Mouse (Mus musculus): ENCODE measurements around the gene Atp23. TPM values are rescaled to one million over a fixed set of nuclear protein-coding genes. Genes with fewer than 3 reads are reported as not detected.

Gene Atp23
- polyA plus RNA-seq, 1 experiment from 2014 or later, result 16.7 TPM

DNA sequence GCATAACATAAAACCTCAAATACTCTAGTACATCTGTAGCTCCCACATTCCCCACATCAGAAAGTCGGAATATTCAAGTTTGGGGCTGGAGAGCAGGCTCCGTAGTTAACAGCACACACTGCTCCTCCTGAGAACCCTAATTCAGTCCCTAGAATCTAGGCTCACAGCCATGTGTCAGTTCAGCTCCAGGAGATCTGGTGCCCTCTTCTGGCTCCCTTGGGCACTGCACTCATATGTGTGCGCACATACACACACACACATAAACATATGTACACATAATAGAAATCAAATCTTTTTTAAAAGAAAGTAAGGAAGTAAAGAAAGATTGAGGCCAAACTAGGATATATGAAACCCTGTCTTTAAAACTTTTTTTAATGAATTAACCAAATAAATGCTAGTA, 19.1 kb upstream of the Atp23 start:
- Histone ChIP-seq H3K4me2 (ENCODE audit: low read depth, low read length) (no peak overlapping the region), H3K9ac (replicated peaks; ENCODE audit: low read depth, low read length) (no peak overlapping the region), H3K4me1 (ENCODE audit: control insufficient read depth, insufficient read depth, low read length) (no peaks in the 10 kb centered on the region), H3K36me3 (ENCODE audit: control insufficient read depth, insufficient read depth, low read length) (no peaks in the 10 kb centered on the region), H3K27me3 (ENCODE audit: control insufficient read depth, insufficient read depth, low read length) (no peaks in the 10 kb centered on the region), H3K4me3 (ENCODE audit: low read depth, low read length) (no peak overlapping the region), H3K9me3 (ENCODE audit: control insufficient read depth, low read length) (no peaks in the 10 kb centered on the region), H3K27ac (ENCODE audit: low read depth, low read length) (no peak overlapping the region)
- 96% methylated on average over 3 of the region's 3 CpGs for WGBS
- no peak for ATAC-seq (ENCODE audit: low read depth)

- Histone ChIP-seq H3K9me3 (ENCODE audit: control insufficient read depth, low read length) (no peaks in the 10 kb centered on the region), H3K4me3 (ENCODE audit: low read depth, low read length) (no peak overlapping the region), H3K36me3 (ENCODE audit: control insufficient read depth, insufficient read depth, low read length) (no peaks in the 10 kb centered on the region), H3K4me2 (ENCODE audit: low read depth, low read length) (no peak overlapping the region), H3K9ac (replicated peaks; ENCODE audit: low read depth, low read length) (no peak overlapping the region), H3K27me3 (ENCODE audit: control insufficient read depth, insufficient read depth, low read length) (no peaks in the 10 kb centered on the region), H3K27ac (ENCODE audit: low read depth, low read length) (no peak overlapping the region), H3K4me1 (ENCODE audit: control insufficient read depth, insufficient read depth, low read length) (no peaks in the 10 kb centered on the region)
- WGBS, result 3% methylated on average over 9 of the region's 9 CpGs
- ATAC-seq (ENCODE audit: low read depth), result peak; percentile 82
Observed at GRCm38 (mm10) chr10:126919067-126919466, 17.9 kb upstream of the Atp23 start.

GRCm38 (mm10) chr10:126914288-126914687, 13.1 kb upstream of the Atp23 start:
- Histone ChIP-seq H3K9ac (replicated peaks; ENCODE audit: low read depth, low read length) (no peak overlapping the region), H3K27ac (ENCODE audit: low read depth, low read length) (no peak overlapping the region), H3K4me2 (ENCODE audit: low read depth, low read length) (no peak overlapping the region), H3K4me1 (ENCODE audit: control insufficient read depth, insufficient read depth, low read length) (no peaks in the 10 kb centered on the region), H3K4me3 (ENCODE audit: low read depth, low read length) (no peak overlapping the region), H3K9me3 (ENCODE audit: control insufficient read depth, low read length) (no peaks in the 10 kb centered on the region), H3K36me3 (ENCODE audit: control insufficient read depth, insufficient read depth, low read length) (no peaks in the 10 kb centered on the region), H3K27me3 (ENCODE audit: control insufficient read depth, insufficient read depth, low read length) (no peaks in the 10 kb centered on the region)
- WGBS, result 98% methylated on average over 5 of the region's 5 CpGs
- ATAC-seq (ENCODE audit: low read depth), result no peak

- no peak overlapping the region for H3K4me3 ChIP-seq (ENCODE audit: low read depth, low read length)
- no peak overlapping the region for H3K4me2 ChIP-seq (ENCODE audit: low read depth, low read length)
- no peaks in the 10 kb centered on the region for H3K9me3 ChIP-seq (ENCODE audit: control insufficient read depth, low read length)
- no peak for ATAC-seq (ENCODE audit: low read depth)
- 85% methylated on average over 1 of the region's 1 CpGs for WGBS
- H3K27me3 ChIP-seq (ENCODE audit: control insufficient read depth, insufficient read depth, low read length), result no peaks in the 10 kb centered on the region
- H3K36me3 ChIP-seq (ENCODE audit: control insufficient read depth, insufficient read depth, low read length), result no peaks in the 10 kb centered on the region
- no peaks in the 10 kb centered on the region for H3K4me1 ChIP-seq (ENCODE audit: control insufficient read depth, insufficient read depth, low read length)
- H3K27ac ChIP-seq (ENCODE audit: low read depth, low read length), result no peak overlapping the region
- H3K9ac ChIP-seq (replicated peaks; ENCODE audit: low read depth, low read length), result no peak overlapping the region
Observed at GRCm38 (mm10) chr10:126911479-126911878, 10.3 kb upstream of the Atp23 start.

DNA sequence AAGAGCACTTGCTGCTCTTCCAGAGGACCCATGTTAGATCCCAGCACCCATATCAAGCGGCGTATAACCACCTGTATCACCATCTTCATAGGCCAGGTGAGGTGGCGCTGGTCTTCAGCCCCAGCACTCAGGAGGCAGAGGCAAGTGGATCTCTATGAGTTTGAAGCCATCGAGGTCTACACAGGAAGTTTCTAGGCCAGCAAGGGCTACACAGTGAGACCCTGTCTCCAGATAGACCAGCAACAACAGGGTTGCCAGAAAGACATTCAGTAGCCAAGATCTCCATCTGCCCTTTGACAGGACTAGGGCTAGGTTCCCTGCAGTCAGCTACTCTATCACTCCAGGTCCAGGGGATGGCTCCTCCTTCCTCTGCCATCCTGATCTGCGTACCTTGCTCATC, 5.7 kb upstream of the Atp23 start:
- Histone ChIP-seq H3K27ac (ENCODE audit: low read depth, low read length) (no peak overlapping the region), H3K36me3 (ENCODE audit: control insufficient read depth, insufficient read depth, low read length) (no peaks in the 10 kb centered on the region), H3K4me3 (ENCODE audit: low read depth, low read length) (no peak overlapping the region), H3K9ac (replicated peaks; ENCODE audit: low read depth, low read length) (no peak overlapping the region), H3K4me2 (ENCODE audit: low read depth, low read length) (no peak overlapping the region), H3K9me3 (ENCODE audit: control insufficient read depth, low read length) (no peaks in the 10 kb centered on the region), H3K4me1 (ENCODE audit: control insufficient read depth, insufficient read depth, low read length) (no peaks in the 10 kb centered on the region), H3K27me3 (ENCODE audit: control insufficient read depth, insufficient read depth, low read length) (no peaks in the 10 kb centered on the region)
- no peak for ATAC-seq (ENCODE audit: low read depth)
- 91% methylated on average over 5 of the region's 5 CpGs for WGBS

- ATAC-seq (ENCODE audit: low read depth), result peak; percentile 82
- H3K27me3 ChIP-seq (ENCODE audit: control insufficient read depth, insufficient read depth, low read length), result no peaks in the 10 kb centered on the region
- H3K36me3 ChIP-seq (ENCODE audit: control insufficient read depth, insufficient read depth, low read length), result no peaks in the 10 kb centered on the region
- peak overlapping the region; percentile 42 for H3K4me3 ChIP-seq (ENCODE audit: low read depth, low read length)
- peak overlapping the region; percentile 83 for H3K4me2 ChIP-seq (ENCODE audit: low read depth, low read length)
- peak overlapping the region; percentile 75 for H3K27ac ChIP-seq (ENCODE audit: low read depth, low read length)
- H3K4me1 ChIP-seq (ENCODE audit: control insufficient read depth, insufficient read depth, low read length), result peaks cover under 1% of the 10 kb centered on the region; the same call in 1 of the 2 replicates
- no peaks in the 10 kb centered on the region for H3K9me3 ChIP-seq (ENCODE audit: control insufficient read depth, low read length)
- peak overlapping the region; percentile 59 for H3K9ac ChIP-seq (replicated peaks; ENCODE audit: low read depth, low read length)
- 3% methylated on average over 30 of the region's 30 CpGs for WGBS
Observed at GRCm38 (mm10) chr10:126905650-126906075, 4.5 kb upstream of the Atp23 start.

- Histone ChIP-seq H3K4me3 (ENCODE audit: low read depth, low read length) (peak overlapping the region; percentile 42; the same call in 1 of the 2 replicates), H3K9me3 (ENCODE audit: control insufficient read depth, low read length) (no peaks in the 10 kb centered on the region), H3K36me3 (ENCODE audit: control insufficient read depth, insufficient read depth, low read length) (no peaks in the 10 kb centered on the region), H3K9ac (replicated peaks; ENCODE audit: low read depth, low read length) (no peak overlapping the region), H3K27ac (ENCODE audit: low read depth, low read length) (no peak overlapping the region), H3K4me1 (ENCODE audit: control insufficient read depth, insufficient read depth, low read length) (peaks cover 5% of the 10 kb centered on the region; the same call in 1 of the 2 replicates), H3K27me3 (ENCODE audit: control insufficient read depth, insufficient read depth, low read length) (no peaks in the 10 kb centered on the region), H3K4me2 (ENCODE audit: low read depth, low read length) (peak overlapping the region; percentile 83)
- no peak for ATAC-seq (ENCODE audit: low read depth)
- WGBS, result 76% methylated on average over 8 of the region's 8 CpGs
Observed at GRCm38 (mm10) chr10:126905086-126905485, 3.9 kb upstream of the Atp23 start.

DNA sequence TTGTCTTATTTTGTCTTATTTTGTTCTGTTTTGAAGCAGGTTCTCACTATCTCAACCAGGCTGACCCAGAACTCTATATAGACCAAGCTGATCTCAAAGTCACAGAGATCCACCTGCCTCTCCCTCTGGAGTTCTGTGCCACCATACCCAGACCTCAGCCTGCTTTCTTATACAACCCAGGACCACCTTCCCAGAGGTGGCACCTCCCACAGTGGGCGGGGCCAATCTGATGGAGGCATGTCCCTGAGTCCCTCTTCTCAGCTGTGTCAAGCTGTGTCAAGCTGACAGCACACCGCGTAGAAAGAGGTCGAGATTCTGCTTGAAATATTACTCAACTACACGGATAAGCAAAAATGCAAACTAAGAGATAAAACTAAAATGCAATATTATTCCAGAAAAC, 3.1 kb upstream of the Atp23 start:
- Histone ChIP-seq H3K27ac (ENCODE audit: low read depth, low read length) (no peak overlapping the region), H3K9ac (replicated peaks; ENCODE audit: low read depth, low read length) (no peak overlapping the region), H3K27me3 (ENCODE audit: control insufficient read depth, insufficient read depth, low read length) (no peaks in the 10 kb centered on the region), H3K4me3 (ENCODE audit: low read depth, low read length) (no peak overlapping the region), H3K9me3 (ENCODE audit: control insufficient read depth, low read length) (no peaks in the 10 kb centered on the region), H3K36me3 (ENCODE audit: control insufficient read depth, insufficient read depth, low read length) (no peaks in the 10 kb centered on the region), H3K4me2 (ENCODE audit: low read depth, low read length) (no peak overlapping the region), H3K4me1 (ENCODE audit: control insufficient read depth, insufficient read depth, low read length) (peaks cover 5% of the 10 kb centered on the region; the same call in 1 of the 2 replicates)
- no peak for ATAC-seq (ENCODE audit: low read depth)
- WGBS, result 33% methylated on average over 5 of the region's 5 CpGs

- Histone ChIP-seq H3K4me2 (ENCODE audit: low read depth, low read length) (peak overlapping the region; percentile 97), H3K4me3 (ENCODE audit: low read depth, low read length) (peak overlapping the region; percentile 66), H3K9ac (replicated peaks; ENCODE audit: low read depth, low read length) (peak overlapping the region; percentile 64), H3K4me1 (ENCODE audit: control insufficient read depth, insufficient read depth, low read length) (peaks cover 5% of the 10 kb centered on the region; the same call in 1 of the 2 replicates), H3K27ac (ENCODE audit: low read depth, low read length) (no peak overlapping the region), H3K9me3 (ENCODE audit: control insufficient read depth, low read length) (no peaks in the 10 kb centered on the region), H3K27me3 (ENCODE audit: control insufficient read depth, insufficient read depth, low read length) (no peaks in the 10 kb centered on the region), H3K36me3 (ENCODE audit: control insufficient read depth, insufficient read depth, low read length) (no peaks in the 10 kb centered on the region)
- WGBS, result 0% methylated on average over 4 of the region's 4 CpGs
- peak; percentile 6; the same call in 1 of the 2 replicates for ATAC-seq (ENCODE audit: low read depth)
Observed at GRCm38 (mm10) chr10:126901488-126901843, 311 bp upstream of the Atp23 start.
